Mouse (Mus musculus): Measurements from ENCODE around the gene Fggy. TPM values are rescaled to one million over a fixed set of nuclear protein-coding genes. Genes with fewer than 3 reads are reported as not detected.

Gene Fggy
- total RNA-seq, 2 experiments from 2014 or later: 9.4 to 16.9 TPM

GRCm38 (mm10) chr4:95849497-95849896 lies 292.2 kb downstream of the Fggy start:
- H3K4me3 ChIP-seq: no peak overlapping the region
- DNase-seq (ENCODE audit: low spot score in 2 of 2): no peak
- no peak overlapping the region for H3K27ac ChIP-seq
- TF ChIP-seq CTCF (conservative IDR thresholded peaks at IDR 0.05): no peak

- no peak for TF ChIP-seq CTCF (conservative IDR thresholded peaks at IDR 0.05)
- Histone ChIP-seq H3K27ac (no peak overlapping the region), H3K4me3 (no peak overlapping the region)
- DNase-seq (ENCODE audit: low spot score in 2 of 2): no peak
These were observed 292.9 kb downstream of the Fggy start for GRCm38 (mm10) chr4:95850044-95850739.

- no peak for TF ChIP-seq CTCF (conservative IDR thresholded peaks at IDR 0.05)
- no peak overlapping the region for H3K27ac ChIP-seq
- no peak overlapping the region for H3K4me3 ChIP-seq
- DNase-seq (ENCODE audit: low spot score in 2 of 2): no peak
These were observed 294.9 kb downstream of the Fggy start for GRCm38 (mm10) chr4:95852257-95852656.

- no peak overlapping the region for H3K4me3 ChIP-seq
- DNase-seq (ENCODE audit: low spot score in 2 of 2): peak in 1 of 2 experiments; percentile 17
- peak overlapping the region; percentile 34; the same call in 1 of the 2 replicates for H3K27ac ChIP-seq
- TF ChIP-seq CTCF (conservative IDR thresholded peaks at IDR 0.05): no peak
These were observed 298.7 kb downstream of the Fggy start for GRCm38 (mm10) chr4:95856008-95856407.

GRCm38 (mm10) chr4:95860601-95861000 lies 303.3 kb downstream of the Fggy start:
- TF ChIP-seq CTCF (conservative IDR thresholded peaks at IDR 0.05): no peak
- Histone ChIP-seq H3K4me3 (no peak overlapping the region), H3K27ac (no peak overlapping the region)
- no peak for DNase-seq (ENCODE audit: low spot score in 2 of 2)

- no peak for TF ChIP-seq CTCF (conservative IDR thresholded peaks at IDR 0.05)
- no peak for DNase-seq (ENCODE audit: low spot score in 2 of 2)
- Histone ChIP-seq H3K4me3 (no peak overlapping the region), H3K27ac (0 out of 2 replicates have a peak overlapping the region, but pooled peaks have one; percentile 7)
These were observed 303.8 kb downstream of the Fggy start for GRCm38 (mm10) chr4:95861074-95861473.

- 0 out of 2 replicates have a peak overlapping the region, but pooled peaks have one; percentile 8 for H3K27ac ChIP-seq
- no peak for DNase-seq (ENCODE audit: low spot score in 2 of 2)
- no peak overlapping the region for H3K4me3 ChIP-seq
- TF ChIP-seq CTCF (conservative IDR thresholded peaks at IDR 0.05): no peak
These were observed 304.4 kb downstream of the Fggy start for GRCm38 (mm10) chr4:95861741-95862155.

GRCm38 (mm10) chr4:95862276-95862675 lies 305.0 kb downstream of the Fggy start:
- Histone ChIP-seq H3K27ac (no peak overlapping the region), H3K4me3 (no peak overlapping the region)
- TF ChIP-seq CTCF (conservative IDR thresholded peaks at IDR 0.05): no peak
- no peak for DNase-seq (ENCODE audit: low spot score in 2 of 2)

- no peak for DNase-seq (ENCODE audit: low spot score in 2 of 2)
- no peak overlapping the region for H3K4me3 ChIP-seq
- H3K27ac ChIP-seq: no peak overlapping the region
- peak; percentile 44 for TF ChIP-seq CTCF (conservative IDR thresholded peaks at IDR 0.05)
These were observed 305.6 kb downstream of the Fggy start for GRCm38 (mm10) chr4:95862781-95863499.

- no peak for TF ChIP-seq CTCF (conservative IDR thresholded peaks at IDR 0.05)
- H3K27ac ChIP-seq: no peak overlapping the region
- DNase-seq (ENCODE audit: low spot score in 2 of 2): no peak
- no peak overlapping the region for H3K4me3 ChIP-seq
These were observed 306.1 kb downstream of the Fggy start for GRCm38 (mm10) chr4:95863500-95863803.

GRCm38 (mm10) chr4:95865251-95865650 lies 307.9 kb downstream of the Fggy start:
- TF ChIP-seq CTCF (conservative IDR thresholded peaks at IDR 0.05): no peak
- H3K4me3 ChIP-seq: no peak overlapping the region
- no peak for DNase-seq (ENCODE audit: low spot score in 2 of 2)
- peak overlapping the region; percentile 64 for H3K27ac ChIP-seq

GRCm38 (mm10) chr4:95865882-95866281 lies 308.6 kb downstream of the Fggy start:
- peak in 1 of 2 experiments; percentile 32 for DNase-seq (ENCODE audit: low spot score in 2 of 2)
- Histone ChIP-seq H3K27ac (peak overlapping the region; percentile 64), H3K4me3 (no peak overlapping the region)
- no peak for TF ChIP-seq CTCF (conservative IDR thresholded peaks at IDR 0.05)

GRCm38 (mm10) chr4:95867103-95867502 lies 309.8 kb downstream of the Fggy start:
- H3K4me3 ChIP-seq: no peak overlapping the region
- no peak for TF ChIP-seq CTCF (conservative IDR thresholded peaks at IDR 0.05)
- no peak for DNase-seq (ENCODE audit: low spot score in 2 of 2)
- no peak overlapping the region for H3K27ac ChIP-seq

GRCm38 (mm10) chr4:95868348-95868747 lies 311.0 kb downstream of the Fggy start:
- Histone ChIP-seq H3K27ac (no peak overlapping the region), H3K4me3 (no peak overlapping the region)
- DNase-seq (ENCODE audit: low spot score in 2 of 2): no peak
- peak; percentile 12; the same call in 1 of the 2 replicates for TF ChIP-seq CTCF (conservative IDR thresholded peaks at IDR 0.05)

All from layer of hippocampus, adult 2 months (tissue).